Mouse (Mus musculus): Measurements from ENCODE around the gene Cyth3. TPM values are rescaled to one million over a fixed set of nuclear protein-coding genes. Genes with fewer than 3 reads are reported as not detected.

The Cyth3 gene
- polyA plus RNA-seq, 1 experiment from 2014 or later: 21.1 TPM

DNA sequence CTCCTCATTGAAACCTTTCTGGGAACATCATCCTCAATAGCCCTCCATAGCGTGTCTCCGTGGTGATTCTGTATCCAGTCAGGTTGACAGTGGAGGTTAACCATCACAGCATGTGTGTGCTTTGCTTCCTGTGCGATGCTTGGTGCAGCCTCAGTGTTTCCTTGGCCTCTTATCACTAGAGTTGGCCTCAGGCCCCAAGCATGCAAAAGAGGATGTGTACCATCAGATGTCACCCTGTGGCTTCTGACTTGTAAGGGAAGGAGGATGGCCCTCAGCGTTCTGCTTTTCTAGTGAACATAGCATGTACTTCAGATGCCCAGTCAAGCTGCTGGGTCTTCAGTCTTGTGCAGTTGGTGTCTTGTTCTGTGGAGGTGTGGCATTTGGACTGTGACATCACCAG lies 76.2 kb downstream of the Cyth3 start:
- Histone ChIP-seq H3K4me1 (replicated peaks; ENCODE audit: control insufficient read depth, insufficient read depth, low read length) (no peaks in the 10 kb centered on the region), H3K4me3 (ENCODE audit: low read depth, low read length) (no peak overlapping the region), H3K27ac (ENCODE audit: low read depth, low read length) (no peak overlapping the region), H3K9ac (ENCODE audit: low read depth, low read length) (no peak overlapping the region), H3K27me3 (replicated peaks; ENCODE audit: control insufficient read depth, insufficient read depth, low read length) (no peaks in the 10 kb centered on the region), H3K9me3 (ENCODE audit: control insufficient read depth) (no peaks in the 10 kb centered on the region), H3K36me3 (ENCODE audit: control insufficient read depth, insufficient read depth) (peaks cover 74% of the 10 kb centered on the region), H3K4me2 (replicated peaks; ENCODE audit: low read depth) (no peak overlapping the region)
- WGBS: 86% methylated on average over 4 of the region's 4 CpGs
- no peak for ATAC-seq
- TF ChIP-seq CTCF (IDR thresholded peaks at IDR 0.05; ENCODE audit: low read depth): no peak

DNA sequence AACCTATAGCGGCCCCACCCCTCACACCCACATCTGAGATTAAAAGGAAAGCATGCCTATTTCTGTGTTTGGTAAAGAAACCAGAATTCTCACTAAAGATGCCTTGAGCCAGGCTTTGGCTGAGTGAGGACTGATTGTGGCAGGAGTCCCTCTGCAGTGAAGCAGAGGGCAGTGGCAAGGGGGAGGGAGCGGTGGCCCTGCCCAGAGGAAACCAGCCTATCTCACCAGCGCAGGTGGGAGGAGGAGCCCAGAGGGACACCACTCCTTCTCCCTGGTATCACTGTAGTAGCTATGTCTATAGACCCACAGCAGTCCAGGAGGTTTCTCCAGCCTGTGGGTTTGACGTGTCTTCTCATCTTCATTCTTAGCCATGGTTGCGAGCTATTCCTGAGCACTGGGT lies 78.0 kb downstream of the Cyth3 start:
- ATAC-seq: no peak
- TF ChIP-seq CTCF (IDR thresholded peaks at IDR 0.05; ENCODE audit: low read depth): no peak
- H3K36me3 ChIP-seq (ENCODE audit: control insufficient read depth, insufficient read depth): peaks cover 76% of the 10 kb centered on the region

DNA sequence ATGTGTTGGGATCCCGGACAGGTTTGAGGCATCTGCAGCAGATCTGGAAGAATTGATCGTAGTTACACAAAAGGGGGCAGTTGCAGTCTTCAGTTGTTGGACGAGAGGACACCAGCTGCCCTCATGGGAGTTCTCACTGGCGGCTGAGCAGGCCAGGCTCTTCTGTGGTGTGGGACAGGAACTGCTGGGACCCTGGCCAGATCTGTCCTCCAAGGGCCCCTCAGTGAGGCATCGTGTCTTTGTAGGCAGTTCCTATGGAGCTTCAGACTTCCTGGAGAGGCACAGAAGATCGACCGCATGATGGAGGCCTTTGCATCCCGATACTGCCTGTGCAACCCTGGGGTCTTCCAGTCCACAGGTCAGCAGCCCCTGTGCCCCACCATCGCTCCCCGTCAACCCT lies 78.8 kb downstream of the Cyth3 start:
- ATAC-seq: no peak
- H3K9me3 ChIP-seq (ENCODE audit: control insufficient read depth): no peaks in the 10 kb centered on the region
- no peaks in the 10 kb centered on the region for H3K27me3 ChIP-seq (replicated peaks; ENCODE audit: control insufficient read depth, insufficient read depth, low read length)
- H3K36me3 ChIP-seq (ENCODE audit: control insufficient read depth, insufficient read depth): peaks cover 79% of the 10 kb centered on the region
- no peak overlapping the region for H3K4me3 ChIP-seq (ENCODE audit: low read depth, low read length)
- no peak for TF ChIP-seq CTCF (IDR thresholded peaks at IDR 0.05; ENCODE audit: low read depth)
- no peaks in the 10 kb centered on the region for H3K4me1 ChIP-seq (replicated peaks; ENCODE audit: control insufficient read depth, insufficient read depth, low read length)
- no peak overlapping the region for H3K9ac ChIP-seq (ENCODE audit: low read depth, low read length)
- 85% methylated on average over 10 of the region's 10 CpGs for WGBS
- no peak overlapping the region for H3K27ac ChIP-seq (ENCODE audit: low read depth, low read length)
- H3K4me2 ChIP-seq (replicated peaks; ENCODE audit: low read depth): no peak overlapping the region

More for the DNA sequence above, 78.0 kb downstream of the Cyth3 start:
- Histone ChIP-seq H3K27ac (ENCODE audit: low read depth, low read length) (no peak overlapping the region), H3K9ac (ENCODE audit: low read depth, low read length) (no peak overlapping the region), H3K4me1 (replicated peaks; ENCODE audit: control insufficient read depth, insufficient read depth, low read length) (no peaks in the 10 kb centered on the region), H3K4me3 (ENCODE audit: low read depth, low read length) (no peak overlapping the region), H3K4me2 (replicated peaks; ENCODE audit: low read depth) (no peak overlapping the region), H3K27me3 (replicated peaks; ENCODE audit: control insufficient read depth, insufficient read depth, low read length) (no peaks in the 10 kb centered on the region), H3K9me3 (ENCODE audit: control insufficient read depth) (no peaks in the 10 kb centered on the region)
- WGBS: 89% methylated on average over 5 of the region's 5 CpGs

DNA sequence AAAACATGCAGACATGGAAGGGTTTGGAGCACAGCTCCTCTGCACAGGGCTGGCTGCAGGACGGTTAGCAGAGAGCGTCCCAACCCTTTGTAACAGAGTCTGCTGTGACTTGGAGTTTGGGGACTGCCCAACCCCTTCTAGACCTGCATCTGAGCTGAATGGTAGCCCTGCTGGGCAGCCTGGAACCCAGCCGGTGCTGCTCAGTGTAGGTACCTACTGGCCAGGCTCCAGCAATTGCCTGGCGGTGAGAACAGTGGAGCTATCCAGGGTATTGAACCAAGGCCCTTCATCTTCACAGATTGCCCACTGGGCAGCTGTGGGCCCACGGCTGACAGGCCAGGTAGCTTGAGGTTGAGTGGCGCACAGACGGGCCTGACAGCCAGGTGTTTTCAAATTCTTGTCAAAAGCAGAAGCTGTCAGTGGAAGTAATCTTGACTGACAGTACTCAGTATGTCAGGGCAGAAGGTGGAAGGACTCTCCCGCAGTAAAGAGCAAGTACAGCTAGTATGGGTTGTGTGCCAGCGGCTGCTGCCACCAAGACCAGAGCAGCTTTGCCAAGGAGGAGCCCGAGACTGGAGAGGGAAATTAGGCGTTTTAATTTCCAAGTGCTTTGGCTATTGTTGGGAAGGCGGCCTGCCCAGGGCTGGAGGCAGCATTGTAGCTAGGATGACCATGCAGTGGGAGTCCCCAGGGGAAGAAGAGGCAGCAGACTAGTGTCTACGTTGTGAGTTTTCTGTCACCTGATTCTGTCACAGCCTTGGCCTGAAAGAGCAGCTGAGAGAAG lies 82.8 kb downstream of the Cyth3 start:
- H3K4me3 ChIP-seq (ENCODE audit: low read depth, low read length): no peak overlapping the region
- no peaks in the 10 kb centered on the region for H3K27me3 ChIP-seq (replicated peaks; ENCODE audit: control insufficient read depth, insufficient read depth, low read length)
- H3K36me3 ChIP-seq (ENCODE audit: control insufficient read depth, insufficient read depth): peaks cover 85% of the 10 kb centered on the region
- ATAC-seq: no peak
- no peak for TF ChIP-seq CTCF (IDR thresholded peaks at IDR 0.05; ENCODE audit: low read depth)
- H3K4me2 ChIP-seq (replicated peaks; ENCODE audit: low read depth): no peak overlapping the region
- no peak overlapping the region for H3K27ac ChIP-seq (ENCODE audit: low read depth, low read length)
- 82% methylated on average over 13 of the region's 13 CpGs for WGBS
- no peak overlapping the region for H3K9ac ChIP-seq (ENCODE audit: low read depth, low read length)
- no peaks in the 10 kb centered on the region for H3K4me1 ChIP-seq (replicated peaks; ENCODE audit: control insufficient read depth, insufficient read depth, low read length)
- no peaks in the 10 kb centered on the region for H3K9me3 ChIP-seq (ENCODE audit: control insufficient read depth)

DNA sequence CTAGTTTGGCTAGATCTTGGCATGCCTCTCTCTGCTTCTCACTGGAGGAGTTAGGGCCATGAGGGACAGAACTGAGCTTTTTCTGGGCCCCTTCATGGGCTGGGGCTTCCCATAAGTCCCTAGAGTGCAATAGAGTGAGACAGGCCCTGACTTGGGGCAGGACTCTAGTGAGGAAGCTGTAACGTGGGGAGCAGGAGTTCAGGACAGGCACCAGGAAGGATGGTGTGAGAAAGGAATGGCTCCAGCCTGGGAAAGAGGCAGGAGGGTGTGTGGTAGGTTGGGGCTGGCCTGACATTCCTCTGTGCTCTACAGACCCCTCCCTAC lies 83.4 kb downstream of the Cyth3 start:
- H3K4me1 ChIP-seq (replicated peaks; ENCODE audit: control insufficient read depth, insufficient read depth, low read length): no peaks in the 10 kb centered on the region
- no peak overlapping the region for H3K4me2 ChIP-seq (replicated peaks; ENCODE audit: low read depth)
- no peaks in the 10 kb centered on the region for H3K27me3 ChIP-seq (replicated peaks; ENCODE audit: control insufficient read depth, insufficient read depth, low read length)
- peaks cover 80% of the 10 kb centered on the region for H3K36me3 ChIP-seq (ENCODE audit: control insufficient read depth, insufficient read depth)
- H3K9ac ChIP-seq (ENCODE audit: low read depth, low read length): no peak overlapping the region
- no peak for ATAC-seq
- no peaks in the 10 kb centered on the region for H3K9me3 ChIP-seq (ENCODE audit: control insufficient read depth)
- 54% methylated on average over 1 of the region's 1 CpGs for WGBS
- no peak overlapping the region for H3K27ac ChIP-seq (ENCODE audit: low read depth, low read length)
- H3K4me3 ChIP-seq (ENCODE audit: low read depth, low read length): no peak overlapping the region
- no peak for TF ChIP-seq CTCF (IDR thresholded peaks at IDR 0.05; ENCODE audit: low read depth)

DNA sequence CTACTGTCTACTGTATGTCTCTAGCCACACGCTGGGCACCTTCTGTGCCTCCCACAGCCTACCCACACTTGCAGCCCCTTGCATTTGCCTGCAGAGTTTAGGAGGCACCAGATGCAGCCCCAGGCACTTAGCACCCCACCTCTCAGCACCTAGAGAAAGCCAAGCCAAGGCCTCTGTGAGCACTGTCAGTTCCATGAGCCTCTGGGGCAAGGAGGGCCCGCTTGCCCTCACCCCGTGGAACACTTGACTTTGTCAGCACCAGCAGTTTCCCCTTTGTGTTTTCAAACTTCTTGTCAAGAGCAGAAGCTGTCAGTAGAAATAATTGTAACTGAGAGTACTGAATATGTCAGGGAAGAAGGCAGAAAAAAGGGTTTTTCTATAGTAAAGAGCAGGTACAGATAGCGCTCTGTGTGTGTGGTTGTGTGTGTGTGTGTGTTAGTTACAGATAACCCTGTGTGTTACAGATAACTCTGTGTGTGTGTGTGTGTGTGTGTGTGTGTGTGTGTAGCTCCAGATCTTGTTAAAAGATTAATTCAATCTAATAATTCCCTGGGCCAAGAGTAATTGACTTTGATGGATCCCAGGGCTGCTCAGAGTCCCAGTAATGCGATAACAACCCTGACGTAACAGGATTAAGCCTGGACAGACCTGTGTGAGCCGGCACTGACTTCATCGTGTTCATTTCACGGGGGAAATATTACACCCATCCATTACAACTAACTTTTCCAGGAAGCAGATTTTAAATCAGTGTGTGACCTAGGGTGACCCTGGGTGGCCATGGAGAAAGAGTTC lies 84.0 kb downstream of the Cyth3 start:
- 74% methylated on average over 9 of the region's 9 CpGs for WGBS
- H3K4me2 ChIP-seq (replicated peaks; ENCODE audit: low read depth): no peak overlapping the region
- H3K4me3 ChIP-seq (ENCODE audit: low read depth, low read length): no peak overlapping the region
- no peak for ATAC-seq
- H3K4me1 ChIP-seq (replicated peaks; ENCODE audit: control insufficient read depth, insufficient read depth, low read length): no peaks in the 10 kb centered on the region
- H3K27ac ChIP-seq (ENCODE audit: low read depth, low read length): no peak overlapping the region
- TF ChIP-seq CTCF (IDR thresholded peaks at IDR 0.05; ENCODE audit: low read depth): no peak
- no peak overlapping the region for H3K9ac ChIP-seq (ENCODE audit: low read depth, low read length)
- peaks cover 77% of the 10 kb centered on the region for H3K36me3 ChIP-seq (ENCODE audit: control insufficient read depth, insufficient read depth)
- H3K9me3 ChIP-seq (ENCODE audit: control insufficient read depth): no peaks in the 10 kb centered on the region
- H3K27me3 ChIP-seq (replicated peaks; ENCODE audit: control insufficient read depth, insufficient read depth, low read length): no peaks in the 10 kb centered on the region

Measured in intestine, postnatal 0 days (tissue).